Mouse (Mus musculus): ENCODE data around the gene Ccm2. TPM values are rescaled to one million over a fixed set of nuclear protein-coding genes. Genes with fewer than 3 reads are reported as not detected.

Ccm2 gene
- polyA plus RNA-seq, 1 experiment: 29.6 TPM

DNA sequence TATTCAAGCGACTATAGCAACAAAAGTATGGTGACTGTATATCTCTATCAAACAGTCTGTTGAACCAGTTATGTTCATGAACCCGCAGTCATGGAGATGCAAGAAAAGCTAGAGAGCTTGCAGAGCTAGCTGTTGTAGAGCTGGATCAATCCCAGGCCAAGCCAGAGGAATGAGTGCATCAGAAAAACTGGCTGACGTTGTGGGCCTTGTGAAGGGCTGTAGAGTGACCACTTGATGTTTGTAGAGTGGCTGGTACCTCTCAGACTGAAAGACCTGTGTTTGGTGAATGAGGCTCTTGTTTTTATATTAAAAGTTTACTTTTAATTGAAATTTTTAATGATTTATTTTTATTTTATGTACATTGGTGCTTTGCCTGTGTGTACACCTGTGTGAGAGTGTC lies 3.5 kb downstream of the Ccm2 start:
- Histone ChIP-seq H3K4me1 (ENCODE audit: control insufficient read depth, insufficient read depth, insufficient read length, low read length) (peaks cover 8% of the 10 kb centered on the region; the same call in 1 of the 2 replicates), H3K27ac (replicated peaks; ENCODE audit: low read depth, low read length) (no peak overlapping the region), H3K4me3 (ENCODE audit: insufficient read depth, low read depth, low read length) (no peak overlapping the region)

DNA sequence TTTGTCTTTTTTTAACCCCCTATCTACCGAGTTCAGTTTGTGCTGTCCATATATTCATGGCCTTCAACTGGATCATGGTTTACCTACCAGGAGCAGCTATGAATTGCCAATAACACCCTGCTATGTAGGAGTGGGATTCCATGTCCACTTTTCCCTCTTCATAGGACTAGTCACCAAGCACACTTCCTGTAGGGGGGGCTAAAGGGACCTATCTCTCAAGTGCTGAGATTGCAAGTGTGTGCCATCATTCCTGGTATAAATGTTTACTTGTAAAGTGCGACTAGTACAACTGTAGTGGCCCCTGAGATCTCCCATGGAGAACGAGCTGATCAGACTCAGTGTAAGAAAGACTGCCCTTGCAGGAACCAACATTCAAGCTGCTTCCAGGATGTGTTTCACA lies 11.5 kb downstream of the Ccm2 start:
- Histone ChIP-seq H3K27ac (replicated peaks; ENCODE audit: low read depth, low read length) (no peak overlapping the region), H3K4me1 (ENCODE audit: control insufficient read depth, insufficient read depth, insufficient read length, low read length) (peaks cover 25% of the 10 kb centered on the region), H3K4me3 (ENCODE audit: insufficient read depth, low read depth, low read length) (no peak overlapping the region)

DNA sequence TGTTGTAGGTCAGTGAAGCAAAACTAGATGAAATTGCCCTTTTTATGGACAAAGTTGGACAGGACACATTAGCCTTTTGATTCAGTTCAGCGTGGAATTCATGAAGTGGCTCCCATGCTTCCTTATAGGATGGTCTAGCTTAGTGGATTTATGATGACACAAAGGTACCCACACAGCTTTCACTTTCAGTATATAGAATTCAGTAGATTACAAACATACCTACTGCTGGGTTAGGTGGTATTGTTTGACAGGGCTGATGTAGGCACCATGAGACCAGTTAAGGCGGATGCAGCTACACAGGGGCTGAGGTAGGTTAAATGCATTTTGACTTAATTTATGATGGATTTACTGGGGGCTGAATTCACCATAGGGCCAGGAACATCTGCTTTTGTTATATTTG lies 13.3 kb downstream of the Ccm2 start:
- no peak overlapping the region for H3K27ac ChIP-seq (replicated peaks; ENCODE audit: low read depth, low read length)
- H3K4me3 ChIP-seq (ENCODE audit: insufficient read depth, low read depth, low read length): no peak overlapping the region
- peaks cover 25% of the 10 kb centered on the region for H3K4me1 ChIP-seq (ENCODE audit: control insufficient read depth, insufficient read depth, insufficient read length, low read length)

DNA sequence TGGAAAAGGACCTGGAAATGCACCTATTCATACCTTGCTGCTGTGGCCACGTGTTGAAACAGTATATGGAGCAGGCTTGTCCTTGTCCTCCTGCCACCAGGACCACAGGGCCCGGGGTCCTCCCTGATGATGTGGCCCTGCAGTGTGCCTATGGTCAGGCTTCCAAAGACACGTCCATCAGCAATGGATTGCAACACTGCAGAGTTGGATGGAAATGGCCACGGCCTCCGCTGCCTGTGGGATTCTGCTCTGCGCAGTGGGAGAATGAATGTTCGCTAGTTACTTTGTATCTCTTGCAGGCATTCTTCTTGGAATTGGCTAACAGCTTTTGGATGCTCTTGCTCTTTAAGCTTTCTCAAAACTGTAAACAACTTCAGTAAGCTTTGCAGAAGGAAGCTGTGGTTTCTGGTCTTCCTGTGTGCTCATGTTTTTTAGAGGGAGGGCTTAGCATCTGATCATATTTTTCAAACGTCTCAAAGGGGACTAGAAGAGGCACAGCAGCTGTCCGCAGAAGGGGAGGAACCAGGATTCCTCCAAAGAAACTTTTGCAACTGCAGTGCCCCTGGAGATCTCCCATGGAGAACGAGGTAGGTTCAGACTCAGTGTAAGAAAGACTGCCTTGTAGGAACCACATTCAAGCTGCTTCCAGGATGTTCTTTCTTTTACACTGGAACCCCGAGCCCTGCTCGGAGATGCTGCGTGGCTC lies 14.1 kb downstream of the Ccm2 start:
- H3K27ac ChIP-seq (replicated peaks; ENCODE audit: low read depth, low read length): peak overlapping the region; percentile 32
- H3K4me3 ChIP-seq (ENCODE audit: insufficient read depth, low read depth, low read length): peak overlapping the region; percentile 29
- peaks cover 23% of the 10 kb centered on the region for H3K4me1 ChIP-seq (ENCODE audit: control insufficient read depth, insufficient read depth, insufficient read length, low read length)

DNA sequence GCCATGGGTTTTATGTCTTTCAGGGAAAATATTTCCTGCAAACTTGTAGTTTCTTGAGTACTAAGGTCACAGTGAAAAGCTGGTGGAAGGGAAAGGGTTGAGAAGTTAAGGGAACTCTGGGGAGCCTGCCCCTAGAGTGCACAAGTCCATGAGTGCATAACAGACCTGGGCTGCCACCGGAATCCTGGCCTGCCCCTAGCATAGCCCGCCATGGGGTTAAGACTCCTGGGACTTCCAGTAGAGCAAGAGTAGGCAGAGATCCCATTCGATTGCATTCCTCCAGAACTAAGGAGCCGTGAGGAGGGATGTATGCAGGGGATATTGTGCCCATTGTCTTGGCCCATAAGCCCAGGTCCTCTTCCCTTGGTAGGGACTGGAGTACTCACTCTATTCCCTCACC lies 14.8 kb downstream of the Ccm2 start:
- Histone ChIP-seq H3K27ac (replicated peaks; ENCODE audit: low read depth, low read length) (peak overlapping the region; percentile 32), H3K4me1 (ENCODE audit: control insufficient read depth, insufficient read depth, insufficient read length, low read length) (peaks cover 25% of the 10 kb centered on the region), H3K4me3 (ENCODE audit: insufficient read depth, low read depth, low read length) (peak overlapping the region; percentile 29)

DNA sequence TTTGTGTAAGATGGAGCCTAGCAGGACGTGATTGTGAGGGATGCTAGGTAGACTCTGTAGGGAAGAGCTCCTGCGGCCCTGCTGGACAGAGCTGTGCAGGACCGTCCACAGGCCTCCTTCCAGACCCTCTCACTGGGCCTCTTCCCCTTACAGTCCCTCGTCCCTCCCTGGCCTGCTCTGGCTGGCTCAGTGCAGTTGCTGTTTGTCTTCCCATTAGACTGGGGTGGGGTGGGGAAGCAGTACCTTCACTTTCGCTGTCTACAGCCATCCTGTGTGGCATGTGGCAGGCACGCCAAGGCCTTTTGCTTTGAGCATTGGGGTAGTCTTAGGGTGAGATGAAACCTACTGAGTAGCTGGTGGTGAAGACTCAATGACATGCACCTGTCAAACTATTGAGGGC lies 15.7 kb downstream of the Ccm2 start:
- H3K4me3 ChIP-seq (ENCODE audit: insufficient read depth, low read depth, low read length): peak overlapping the region; percentile 29; the same call in 1 of the 2 replicates

DNA sequence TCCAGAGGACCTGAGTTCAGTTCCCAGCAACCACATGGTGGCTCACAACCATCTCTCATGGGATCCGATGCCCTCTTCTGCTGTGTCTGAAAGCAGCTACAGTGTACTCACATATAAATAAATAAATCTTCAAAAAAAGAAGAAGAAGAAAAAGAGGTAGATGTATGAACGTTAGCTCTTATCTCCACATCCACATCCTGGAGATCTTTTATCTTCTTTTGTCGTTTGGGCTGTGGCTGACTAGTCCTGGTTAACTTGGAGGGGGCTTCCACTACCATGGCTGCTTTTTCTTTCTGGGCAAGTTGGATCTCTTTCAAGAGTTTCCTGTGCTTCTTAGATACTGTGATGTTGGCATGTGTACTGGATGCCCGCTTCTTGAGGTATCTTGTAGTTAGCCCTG lies 16.5 kb downstream of the Ccm2 start:
- Histone ChIP-seq H3K4me1 (ENCODE audit: control insufficient read depth, insufficient read depth, insufficient read length, low read length) (peaks cover 28% of the 10 kb centered on the region), H3K27ac (replicated peaks; ENCODE audit: low read depth, low read length) (no peak overlapping the region), H3K4me3 (ENCODE audit: insufficient read depth, low read depth, low read length) (no peak overlapping the region)

More for the DNA sequence above, 15.7 kb downstream of the Ccm2 start:
- Histone ChIP-seq H3K27ac (replicated peaks; ENCODE audit: low read depth, low read length) (no peak overlapping the region), H3K4me1 (ENCODE audit: control insufficient read depth, insufficient read depth, insufficient read length, low read length) (peaks cover 28% of the 10 kb centered on the region)

DNA sequence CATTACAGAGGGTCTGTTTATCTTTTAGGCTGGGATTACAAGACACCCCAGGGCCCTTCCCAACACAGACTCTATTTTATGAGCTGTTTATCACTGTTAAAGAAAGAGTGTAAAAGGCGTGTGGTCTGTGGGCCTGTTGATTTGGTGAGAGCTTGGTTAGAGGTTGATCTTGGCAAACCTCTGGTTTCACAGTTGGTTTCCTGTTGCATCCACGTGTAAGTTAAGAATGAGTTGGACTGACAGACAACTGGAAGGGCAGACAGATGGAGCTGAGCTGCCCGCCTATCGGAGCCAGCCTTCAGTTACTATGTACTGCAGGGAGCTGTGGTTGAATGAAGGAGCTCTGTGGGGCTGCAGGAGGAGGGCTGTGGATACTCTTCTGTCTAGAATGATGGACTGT lies 19.8 kb downstream of the Ccm2 start:
- peaks cover 18% of the 10 kb centered on the region for H3K4me1 ChIP-seq (ENCODE audit: control insufficient read depth, insufficient read depth, insufficient read length, low read length)
- no peak overlapping the region for H3K27ac ChIP-seq (replicated peaks; ENCODE audit: low read depth, low read length)
- no peak overlapping the region for H3K4me3 ChIP-seq (ENCODE audit: insufficient read depth, low read depth, low read length)

DNA sequence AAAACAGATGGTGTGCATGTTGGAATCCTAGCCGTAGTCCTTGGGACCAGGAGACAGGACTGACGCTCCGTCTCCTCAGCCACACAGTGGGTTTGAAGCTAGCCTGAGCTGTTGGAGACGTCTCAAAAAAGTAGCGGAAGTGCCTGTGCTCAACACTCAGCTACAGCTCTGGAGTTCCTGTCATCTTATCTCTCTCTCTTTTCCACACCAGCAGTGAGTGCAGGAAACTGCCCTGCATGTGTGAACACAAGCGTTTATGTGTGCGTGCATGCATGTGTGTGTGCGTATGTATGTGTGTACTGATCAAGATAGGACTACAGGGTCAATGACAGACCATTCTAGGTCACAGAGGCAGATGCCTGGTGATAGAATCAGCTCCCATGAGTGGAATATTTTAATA lies 21.3 kb downstream of the Ccm2 start:
- Histone ChIP-seq H3K4me1 (ENCODE audit: control insufficient read depth, insufficient read depth, insufficient read length, low read length) (peaks cover 11% of the 10 kb centered on the region), H3K4me3 (ENCODE audit: insufficient read depth, low read depth, low read length) (no peak overlapping the region), H3K27ac (replicated peaks; ENCODE audit: low read depth, low read length) (no peak overlapping the region)

DNA sequence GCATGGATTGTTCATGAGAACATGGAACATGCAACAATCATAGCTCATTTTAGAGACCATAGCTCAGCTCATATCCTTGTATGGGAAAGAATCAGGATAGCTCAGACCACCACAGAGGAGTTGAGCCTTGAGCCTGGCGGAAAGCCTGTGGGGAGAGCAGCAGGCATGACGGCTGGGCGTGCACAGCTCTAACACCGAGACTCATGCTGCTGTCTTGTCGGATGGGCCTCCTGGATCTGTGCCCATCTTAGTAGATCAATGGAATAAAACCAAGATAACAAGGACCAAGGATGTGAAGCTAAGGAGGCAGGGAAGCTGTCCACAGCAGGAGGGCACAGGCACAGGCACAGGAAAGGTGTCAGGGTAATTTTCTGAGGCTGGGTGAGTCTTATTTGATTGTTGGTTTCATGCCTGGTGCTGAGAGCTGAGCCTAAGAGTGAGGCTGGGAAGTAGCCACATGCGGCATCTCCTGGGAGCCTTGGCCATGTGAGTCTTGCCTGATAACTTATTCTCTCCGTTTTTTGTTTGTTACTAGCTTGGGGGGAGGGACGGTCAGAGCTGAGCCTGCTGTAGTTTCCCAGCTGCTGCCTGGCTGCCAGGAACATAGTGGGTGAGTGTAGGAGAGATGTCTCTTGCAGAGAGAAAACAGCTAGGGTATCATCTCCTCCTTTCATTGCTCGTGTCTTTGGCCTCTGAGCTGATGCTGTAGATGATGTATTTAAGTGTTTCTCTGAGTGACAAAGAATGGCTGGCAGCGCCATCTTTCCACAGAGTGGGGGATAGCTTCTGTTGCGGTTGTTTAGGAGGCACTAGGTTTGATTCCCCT lies 22.1 kb downstream of the Ccm2 start:
- H3K4me3 ChIP-seq (ENCODE audit: insufficient read depth, low read depth, low read length): no peak overlapping the region
- peaks cover 7% of the 10 kb centered on the region for H3K4me1 ChIP-seq (ENCODE audit: control insufficient read depth, insufficient read depth, insufficient read length, low read length)
- no peak overlapping the region for H3K27ac ChIP-seq (replicated peaks; ENCODE audit: low read depth, low read length)

DNA sequence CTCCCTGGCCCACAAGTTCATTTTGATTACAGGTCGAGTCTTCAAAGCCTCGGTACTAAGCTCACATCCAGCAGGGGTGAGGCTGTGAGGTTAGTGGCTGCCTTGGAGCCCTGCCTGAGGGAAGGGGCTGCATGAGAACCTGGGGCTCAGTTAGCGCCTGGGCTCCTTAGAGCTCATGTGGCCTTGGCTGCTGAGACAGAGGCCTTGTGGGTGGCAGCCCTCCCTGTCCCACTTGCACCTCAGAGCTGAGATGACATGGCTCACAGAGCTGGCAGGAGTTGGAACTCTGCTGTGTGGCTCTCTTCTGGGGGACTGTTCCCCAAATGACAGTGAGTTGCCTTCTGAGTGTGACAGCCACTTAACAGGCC lies 22.7 kb downstream of the Ccm2 start:
- no peak overlapping the region for H3K27ac ChIP-seq (replicated peaks; ENCODE audit: low read depth, low read length)
- no peak overlapping the region for H3K4me3 ChIP-seq (ENCODE audit: insufficient read depth, low read depth, low read length)
- H3K4me1 ChIP-seq (ENCODE audit: control insufficient read depth, insufficient read depth, insufficient read length, low read length): peaks cover 7% of the 10 kb centered on the region

DNA sequence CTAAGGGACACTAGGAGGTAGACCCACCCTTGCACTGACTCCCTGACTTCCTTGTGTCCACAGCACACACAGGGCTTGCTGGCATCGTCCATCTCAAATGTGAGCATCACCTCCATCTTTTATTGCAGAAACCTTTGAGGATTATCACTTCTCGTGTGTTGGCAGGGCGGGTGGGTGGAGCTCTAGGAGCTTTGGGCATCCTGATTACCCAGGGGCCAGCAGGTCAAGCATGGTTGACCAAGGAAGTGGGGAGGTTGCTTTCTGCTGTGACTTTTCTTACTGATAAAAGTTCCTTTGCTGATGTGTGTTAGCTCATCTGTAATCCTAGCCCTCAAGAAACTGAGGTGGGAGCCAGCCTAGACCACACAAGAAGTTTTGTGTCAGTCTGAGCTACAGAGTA lies 29.5 kb downstream of the Ccm2 start:
- H3K4me1 ChIP-seq (ENCODE audit: control insufficient read depth, insufficient read depth, insufficient read length, low read length): no peaks in the 10 kb centered on the region
- no peak overlapping the region for H3K27ac ChIP-seq (replicated peaks; ENCODE audit: low read depth, low read length)
- H3K4me3 ChIP-seq (ENCODE audit: insufficient read depth, low read depth, low read length): no peak overlapping the region

DNA sequence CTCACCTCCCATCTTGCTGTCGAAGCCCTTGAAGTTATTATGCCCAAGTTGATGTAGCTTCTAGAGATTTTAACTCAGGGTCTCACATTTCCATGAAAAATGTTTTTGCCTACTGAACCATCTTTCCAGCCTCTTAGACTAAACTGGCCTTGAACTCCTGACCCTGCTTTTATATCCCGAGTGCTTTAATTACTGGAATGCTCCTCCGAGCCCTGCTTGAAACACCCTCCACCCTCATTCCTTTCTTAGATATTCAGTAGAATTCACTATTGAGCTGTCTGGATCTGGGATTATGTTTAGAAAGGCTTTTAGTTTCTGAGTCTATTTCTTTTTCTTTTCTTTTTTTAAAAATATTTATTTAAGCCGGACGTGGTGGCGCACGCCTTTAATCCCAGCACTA lies 32.7 kb downstream of the Ccm2 start:
- no peaks in the 10 kb centered on the region for H3K4me1 ChIP-seq (ENCODE audit: control insufficient read depth, insufficient read depth, insufficient read length, low read length)

DNA sequence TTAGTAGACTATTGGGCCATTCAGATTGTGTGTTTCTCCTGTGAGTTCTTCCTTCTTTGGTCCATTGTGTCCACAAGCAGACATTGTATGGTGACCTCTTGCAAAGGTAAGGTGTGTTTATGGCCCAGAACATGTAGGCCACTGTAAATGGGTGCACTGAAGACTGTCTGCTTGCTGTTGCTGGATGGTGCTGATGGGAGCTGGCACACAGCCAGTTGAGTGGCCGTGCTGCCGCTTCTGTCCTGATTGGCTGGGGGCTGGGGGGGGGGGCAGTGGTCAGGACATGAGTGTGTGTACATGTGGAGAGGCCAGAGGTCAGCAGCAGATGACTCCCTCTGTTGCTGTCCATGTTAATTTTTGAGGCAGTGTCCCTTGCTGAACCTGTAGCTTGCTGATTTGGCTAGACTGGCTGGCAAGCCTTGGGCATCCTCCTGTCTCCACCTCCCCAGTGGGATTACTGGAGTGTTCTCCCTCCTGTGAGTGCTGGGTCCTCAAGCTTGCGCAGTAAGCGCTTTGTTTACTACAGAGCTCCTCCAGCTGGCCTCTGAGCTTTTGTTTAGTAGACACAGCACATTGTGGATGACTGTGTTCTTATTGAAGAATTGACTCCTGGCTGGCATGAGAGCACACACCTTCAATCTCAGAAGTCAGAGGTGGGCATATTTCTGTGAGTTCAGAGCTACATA lies 33.5 kb downstream of the Ccm2 start:
- Histone ChIP-seq H3K27ac (replicated peaks; ENCODE audit: low read depth, low read length) (no peak overlapping the region), H3K4me1 (ENCODE audit: control insufficient read depth, insufficient read depth, insufficient read length, low read length) (no peaks in the 10 kb centered on the region), H3K4me3 (ENCODE audit: insufficient read depth, low read depth, low read length) (no peak overlapping the region)

More for the DNA sequence above, 32.7 kb downstream of the Ccm2 start:
- Histone ChIP-seq H3K27ac (replicated peaks; ENCODE audit: low read depth, low read length) (no peak overlapping the region), H3K4me3 (ENCODE audit: insufficient read depth, low read depth, low read length) (no peak overlapping the region)

DNA sequence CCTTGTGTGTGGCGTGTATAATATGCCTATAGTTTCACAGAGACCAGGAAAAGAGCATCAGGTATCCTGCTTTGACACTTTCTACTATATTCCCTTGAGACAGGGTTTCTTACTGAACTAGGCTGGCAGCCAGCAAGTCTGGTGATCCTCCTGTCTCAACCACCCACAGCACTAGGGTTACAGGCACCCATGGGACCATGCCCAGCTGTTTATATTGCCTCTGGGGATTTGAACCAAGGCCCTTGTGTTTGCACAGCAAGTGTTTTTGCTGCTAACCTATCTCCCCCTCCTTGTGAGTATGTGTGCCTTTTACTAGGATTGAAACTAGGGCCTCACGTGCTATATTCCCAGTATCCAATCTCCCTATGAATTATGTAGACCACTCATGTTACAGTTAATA lies 34.9 kb downstream of the Ccm2 start:
- Histone ChIP-seq H3K27ac (replicated peaks; ENCODE audit: low read depth, low read length) (no peak overlapping the region), H3K4me3 (ENCODE audit: insufficient read depth, low read depth, low read length) (no peak overlapping the region), H3K4me1 (ENCODE audit: control insufficient read depth, insufficient read depth, insufficient read length, low read length) (peaks cover 4% of the 10 kb centered on the region; the same call in 1 of the 2 replicates)
